Mouse (Mus musculus) adrenal gland, postnatal 25 days (tissue): ENCODE data around the gene Atp5h. TPM values are rescaled to one million over a fixed set of nuclear protein-coding genes. Genes with fewer than 3 reads are reported as not detected.

Experiments used
- DNase-seq: peaks from one replicate; pipeline ENCODE4 v3.0.0; 2021; ENCODE audit warnings: mixed read lengths
- total RNA-seq: library from RNA; stranded (reverse); gene quantifications from 2 replicates; pipeline ENCODE4 v1.2.3, GENCODE M21; 2021

The Atp5h gene
- total RNA-seq, 1 experiment from 2014 or later: 518 TPM

DNA sequence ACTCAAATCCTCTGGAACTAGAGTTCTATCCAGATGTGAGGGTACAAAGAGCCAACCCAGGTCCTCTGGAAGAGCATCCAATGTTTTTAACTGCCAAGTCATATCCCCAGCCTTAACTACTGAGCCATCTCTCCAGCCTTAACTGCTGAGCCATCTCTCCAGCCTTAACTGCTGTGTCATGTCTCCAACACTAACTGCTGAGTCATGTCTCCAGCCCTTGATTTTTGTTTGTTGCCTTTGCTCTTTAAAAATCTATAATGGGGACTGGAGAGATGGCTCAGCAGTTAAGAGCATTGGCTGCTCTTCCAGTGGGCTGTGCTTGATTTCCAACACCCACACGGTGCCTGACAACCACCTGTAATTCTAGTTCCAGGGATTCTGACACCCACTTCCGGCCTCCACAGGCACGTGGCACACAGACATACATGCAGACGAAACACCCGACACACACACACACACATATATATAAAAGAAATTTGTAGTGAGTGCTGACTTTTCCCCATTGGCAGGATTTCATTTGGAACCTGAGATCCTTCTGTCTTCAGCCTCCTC, 17.9 kb upstream of the Atp5h start:
- no peak for DNase-seq

GRCm38 (mm10) chr11:115435596-115436337, 16.0 kb upstream of the Atp5h start:
- DNase-seq: peak; percentile 20

DNA sequence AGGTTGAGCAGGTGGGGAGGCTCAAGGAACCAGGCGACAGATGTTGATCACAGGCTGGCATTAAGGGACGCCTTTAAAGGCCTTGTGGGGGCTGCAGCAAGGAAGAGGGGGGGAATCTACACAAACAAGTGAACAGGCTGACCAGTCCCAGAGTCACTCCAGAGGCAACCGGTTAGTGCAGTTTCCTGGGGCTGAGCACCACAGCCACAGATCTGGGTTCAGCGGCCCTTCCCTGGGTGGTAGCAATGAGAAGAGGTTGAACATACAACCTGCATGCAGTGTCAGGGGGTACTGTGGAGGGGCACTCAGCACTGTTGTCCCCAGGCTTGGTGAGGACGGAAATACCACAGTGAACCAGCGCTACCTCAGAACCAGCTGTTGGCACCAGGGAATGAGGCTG, 13.6 kb upstream of the Atp5h start:
- DNase-seq: no peak

GRCm38 (mm10) chr11:115432814-115433213, 13.1 kb upstream of the Atp5h start:
- DNase-seq: no peak

GRCm38 (mm10) chr11:115430561-115430960, 10.8 kb upstream of the Atp5h start:
- no peak for DNase-seq

DNA sequence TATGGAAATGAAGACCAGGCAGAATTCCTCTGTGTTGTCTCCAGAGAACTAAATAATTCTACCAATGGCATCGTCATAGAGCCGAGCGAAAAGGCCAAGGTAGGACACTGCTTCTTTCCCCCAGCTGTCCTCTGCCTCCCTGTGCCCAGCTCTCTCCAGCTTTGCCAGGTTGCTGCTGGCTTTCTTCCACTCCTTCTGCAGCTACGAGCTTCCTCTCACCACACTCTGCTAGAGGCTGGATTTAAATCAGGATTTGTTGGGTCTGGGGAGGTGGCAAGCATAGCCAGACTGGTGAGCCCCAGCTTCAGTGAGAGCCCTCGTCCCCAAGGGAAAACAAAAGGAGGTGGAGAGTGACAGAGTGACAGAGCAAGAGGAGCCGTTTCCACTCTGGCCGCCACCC, 9.5 kb upstream of the Atp5h start:
- no peak for DNase-seq

GRCm38 (mm10) chr11:115427482-115428331, 7.9 kb upstream of the Atp5h start:
- DNase-seq: peak; percentile 68

GRCm38 (mm10) chr11:115425671-115426070, 5.9 kb upstream of the Atp5h start:
- no peak for DNase-seq

- DNase-seq: no peak
Observed at GRCm38 (mm10) chr11:115424666-115425065, 4.9 kb upstream of the Atp5h start.

DNA sequence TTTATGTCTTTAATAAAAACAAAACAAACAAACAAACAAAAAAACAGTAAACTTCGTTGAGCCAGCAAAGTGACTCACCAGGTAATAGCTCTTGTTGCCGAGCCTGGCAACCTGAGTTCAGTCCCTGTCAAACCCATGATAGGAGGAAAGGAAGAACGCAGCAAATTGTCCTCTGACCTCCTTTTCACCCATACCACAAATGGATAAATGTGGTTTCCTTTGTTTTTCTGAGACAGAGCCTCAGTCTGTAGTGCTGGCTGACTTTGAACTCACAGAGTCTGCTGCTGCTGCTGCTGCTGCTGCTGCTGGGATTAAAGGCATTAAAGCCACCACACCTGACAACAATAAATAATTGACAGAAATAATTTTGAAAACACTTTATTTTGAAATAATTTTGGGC, 3.3 kb upstream of the Atp5h start:
- no peak for DNase-seq

DNA sequence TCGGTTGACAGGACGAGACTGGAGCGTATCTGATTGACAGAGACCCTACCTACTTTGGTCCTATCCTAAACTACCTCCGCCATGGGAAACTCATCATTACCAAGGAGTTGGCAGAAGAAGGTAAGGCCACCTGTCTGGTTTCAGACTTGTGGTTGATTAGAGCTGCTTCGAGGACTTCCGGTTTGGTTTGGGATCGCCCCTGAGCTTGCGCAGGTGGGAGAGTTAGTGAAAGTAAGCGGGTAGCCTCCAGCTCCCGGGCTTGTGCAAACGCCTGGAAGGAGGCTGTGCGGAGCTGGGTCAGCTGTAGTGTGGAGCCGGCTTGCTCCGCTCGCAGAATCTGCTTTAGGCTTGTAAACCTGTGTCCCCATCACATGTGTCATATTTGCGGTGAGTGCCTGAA, 2.2 kb upstream of the Atp5h start:
- DNase-seq: no peak

DNA sequence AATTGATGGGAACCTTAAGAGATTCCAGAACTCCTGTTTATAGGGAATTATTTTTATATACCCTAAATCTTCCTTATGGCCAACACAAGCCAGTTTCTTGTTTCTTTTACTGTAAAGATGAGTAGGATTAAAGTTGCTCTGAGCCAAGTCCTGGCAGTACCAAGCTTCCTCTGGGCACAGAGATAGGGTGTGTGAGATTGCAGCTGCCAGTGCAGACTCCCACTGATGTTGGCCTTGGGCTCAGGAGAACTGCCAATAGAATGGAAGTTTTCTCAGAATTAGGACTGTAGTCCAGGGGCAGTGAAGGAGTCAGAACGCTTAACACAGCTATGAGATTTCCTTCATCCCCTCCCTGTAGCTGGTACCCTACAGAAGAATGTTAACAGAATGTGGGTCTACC, 1.6 kb upstream of the Atp5h start:
- DNase-seq: no peak

DNA sequence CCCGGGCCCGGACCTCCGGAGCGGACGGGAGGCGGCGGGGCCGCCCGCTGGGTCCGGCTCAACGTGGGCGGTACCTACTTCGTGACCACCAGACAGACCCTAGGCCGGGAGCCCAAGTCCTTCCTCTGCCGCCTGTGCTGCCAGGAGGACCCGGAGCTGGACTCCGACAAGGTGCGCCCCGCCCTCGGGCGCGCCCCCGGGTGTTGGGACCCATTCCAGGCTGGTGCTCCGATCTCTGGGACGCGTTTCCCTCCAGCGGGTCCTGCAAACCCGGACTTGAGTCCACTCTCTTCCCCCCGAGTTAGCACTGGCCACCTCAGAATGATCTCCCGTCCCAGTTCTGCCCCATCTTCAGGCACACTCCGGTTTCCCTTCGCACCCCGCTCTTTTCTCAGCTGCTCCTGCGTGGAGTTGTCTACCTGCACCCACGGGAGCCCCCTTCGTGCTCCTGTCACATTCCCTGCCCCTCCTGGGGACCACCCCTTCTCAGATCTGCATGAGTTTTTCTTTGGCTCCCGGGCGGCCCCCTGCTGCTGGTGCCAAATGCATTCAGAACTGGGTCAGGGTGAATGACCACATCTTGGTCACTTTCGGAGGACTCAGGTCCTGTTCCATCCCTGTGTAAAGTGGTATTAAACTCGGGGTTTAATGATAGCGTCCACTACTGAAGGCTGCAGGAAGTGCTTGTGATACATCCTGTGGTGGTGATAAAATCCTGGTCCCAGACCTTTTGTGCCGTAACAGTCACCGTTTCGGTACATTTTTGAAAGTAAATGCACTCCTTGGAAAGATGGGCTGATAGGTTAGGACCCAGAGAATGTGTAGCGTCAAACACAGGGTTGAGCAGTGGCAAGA, 801 bp upstream of the Atp5h start:
- DNase-seq: peak; percentile 67

GRCm38 (mm10) chr11:115409556-115409955, 10.2 kb downstream of the Atp5h start:
- DNase-seq: no peak

DNA sequence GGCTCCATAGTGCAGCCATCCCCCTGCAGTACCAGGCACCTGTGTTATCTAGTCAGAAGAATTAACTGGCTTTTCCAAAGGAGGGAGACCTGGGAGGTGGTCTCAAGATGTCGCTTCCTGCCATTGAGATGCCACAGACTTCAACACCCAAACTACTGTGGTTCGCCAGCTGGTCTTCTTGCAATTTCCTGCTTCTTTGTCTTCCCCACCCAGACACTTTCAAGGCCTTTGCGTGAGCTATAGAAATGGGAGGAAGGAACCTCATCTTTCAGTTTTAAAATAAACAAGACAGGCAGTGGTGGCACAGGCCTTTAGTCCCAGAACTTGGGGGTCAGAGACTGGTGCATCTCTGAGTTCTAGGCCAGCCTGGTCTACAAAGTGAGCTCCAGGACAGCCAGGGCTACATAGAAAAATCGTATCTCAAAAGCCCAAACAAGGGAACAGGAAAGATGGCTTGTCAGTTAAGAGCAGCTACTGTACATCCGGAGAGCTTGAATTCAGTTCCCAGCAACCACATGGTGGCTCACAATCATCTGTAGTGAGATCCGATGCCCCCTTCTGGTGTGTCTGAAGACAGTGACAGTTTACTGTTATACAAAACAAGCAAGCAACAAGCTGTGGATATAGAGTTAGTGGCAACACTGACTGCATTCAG, 11.4 kb downstream of the Atp5h start:
- DNase-seq: no peak

DNA sequence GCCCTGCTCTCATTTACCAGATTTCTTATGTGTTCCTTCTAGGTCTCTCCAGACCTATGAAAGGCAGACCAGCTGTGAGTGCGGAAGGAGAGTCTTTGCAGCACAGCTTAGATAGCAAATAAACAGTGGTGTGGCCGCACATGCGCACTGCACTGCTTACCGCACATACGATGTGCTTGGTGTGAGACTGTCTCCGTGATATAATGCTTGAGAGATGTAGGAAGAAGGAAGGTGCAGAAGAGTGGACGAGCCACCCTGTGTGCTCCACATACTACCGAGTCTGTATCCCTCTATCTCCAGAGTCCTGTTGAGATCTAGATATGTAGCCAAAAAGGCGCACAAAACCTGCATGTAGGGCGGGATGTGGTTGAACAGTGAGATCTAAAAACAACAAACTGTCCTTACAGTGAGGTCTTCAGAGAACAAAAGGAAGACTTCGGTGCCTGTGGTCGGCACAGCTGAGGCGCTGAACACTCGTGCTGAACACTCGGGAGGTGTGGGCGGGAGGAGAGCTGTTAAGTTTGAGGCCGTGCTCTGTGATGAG, 12.8 kb downstream of the Atp5h start:
- no peak for DNase-seq

GRCm38 (mm10) chr11:115405723-115406122, 14.0 kb downstream of the Atp5h start:
- no peak for DNase-seq

- DNase-seq: peak; percentile 86
Observed at GRCm38 (mm10) chr11:115403338-115404124, 16.2 kb downstream of the Atp5h start, which contains the start of gene Mrpl58. Gene Mrpl58, plus strand, starts transcription at chr11:115403752.

GRCm38 (mm10) chr11:115400630-115401391, 19.0 kb downstream of the Atp5h start:
- no peak for DNase-seq

DNA sequence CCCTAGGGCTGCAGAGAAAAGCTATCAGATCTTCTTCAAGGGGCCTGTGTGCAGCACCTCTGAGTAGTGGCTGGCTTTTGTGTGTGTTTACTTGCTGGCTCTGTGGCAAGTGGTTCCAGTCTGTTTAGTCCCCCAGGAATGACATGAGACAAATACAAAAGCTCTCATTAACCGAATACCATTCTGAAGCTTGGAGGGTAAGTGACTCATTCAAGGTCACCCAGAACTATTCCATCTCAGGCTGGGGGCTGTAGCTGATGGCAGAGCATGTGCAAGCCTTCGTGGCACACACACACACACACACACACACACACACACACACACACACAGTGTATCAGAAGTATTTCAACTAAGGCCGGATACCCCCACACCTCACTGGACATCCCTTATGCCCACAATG, 19.6 kb downstream of the Atp5h start:
- no peak for DNase-seq
